22 mouse cellular contexts compared by ENCODE assay signal in genomic region chr13:46357037-46357436, GRCm38 (mm10).
A peak's percentile ranks its signal among the peaks of the same experiment; 100 is the strongest.
DNase-seq lines count a peak whose midpoint lies in the region; ATAC-seq and TF ChIP-seq lines count a peak whose summit lies in the region.
"Had no signal": no experiment of that assay in that cellular context is flagged by ENCODE, and none has a peak within 500 bp of the region (broad histone marks: within the 10 kb centered on the region; RNA-seq: fewer than 3 reads in every experiment).

No protein-coding gene starts in this region.

- peak; percentile 33; the same call in 1 of the 2 replicates for ATAC-seq in heart, postnatal 0 days (ENCODE audit: insufficient read depth, low read depth)
- ATAC-seq: forebrain, embryonic 13.5 days; forebrain, postnatal 0 days; intestine, embryonic 15.5 days had no signal

- no peak overlapping the region for H3K4me3 ChIP-seq in gastrocnemius, adult 2 months
- no peak overlapping the region for H3K4me3 ChIP-seq in heart, postnatal 0 days (ENCODE audit: low read depth, low read length)
- H3K4me3 ChIP-seq in heart, embryonic 10.5 days, result no peak overlapping the region
- no peak overlapping the region for H3K4me3 ChIP-seq in layer of hippocampus, adult 2 months
- H3K4me3 ChIP-seq: embryonic facial prominence, embryonic 10.5 days; forebrain, embryonic 13.5 days; heart, embryonic 15.5 days; hindbrain, embryonic 10.5 days; intestine, embryonic 15.5 days had no signal

- no peaks in the 10 kb centered on the region for H3K9me3 ChIP-seq in heart, postnatal 0 days (replicated peaks; ENCODE audit: control insufficient read depth, low read length)
- no peaks in the 10 kb centered on the region for H3K9me3 ChIP-seq in heart, embryonic 10.5 days
- H3K9me3 ChIP-seq: embryonic facial prominence, embryonic 10.5 days; forebrain, embryonic 13.5 days; G1E; heart, embryonic 15.5 days; hindbrain, embryonic 10.5 days; intestine, embryonic 15.5 days had no signal

- 79% methylated on average over 9 of the region's 9 CpGs for WGBS in heart, postnatal 0 days
- WGBS in heart, embryonic 10.5 days, result 85% methylated on average over 9 of the region's 9 CpGs

- H3K36me3 ChIP-seq in heart, postnatal 0 days (replicated peaks; ENCODE audit: control insufficient read depth, insufficient read depth, low read length), result no peaks in the 10 kb centered on the region
- no peaks in the 10 kb centered on the region for H3K36me3 ChIP-seq in heart, embryonic 10.5 days
- H3K36me3 ChIP-seq: embryonic facial prominence, embryonic 10.5 days; G1E; heart, embryonic 15.5 days; hindbrain, embryonic 10.5 days; intestine, embryonic 15.5 days had no signal

- H3K4me2 ChIP-seq in heart, postnatal 0 days (ENCODE audit: low read depth, low read length), result no peak overlapping the region
- H3K4me2 ChIP-seq: forebrain, embryonic 13.5 days; heart, embryonic 15.5 days; hindbrain, embryonic 14.5 days; intestine, embryonic 15.5 days had no signal

- intact Hi-C loops in gastrocnemius, adult 2 months (cut with DNase I), result loop anchor here (2.0 to 5.0 kb wide), 2 partner anchors 50 to 306 kb away; no protein-coding TSS in a partner anchor
- intact Hi-C loops in gastrocnemius, postnatal 36 days (cut with DNase I), result no loop called here

- no peak overlapping the region for H3K9ac ChIP-seq in heart, postnatal 0 days (replicated peaks; ENCODE audit: low read depth, low read length)
- H3K9ac ChIP-seq: forebrain, embryonic 13.5 days; forebrain, postnatal 0 days; heart, embryonic 15.5 days; hindbrain, embryonic 14.5 days; intestine, embryonic 15.5 days had no signal

- DNase-seq in gastrocnemius, adult 2 months, result peak; percentile 53
- no peak for DNase-seq in gastrocnemius, postnatal 36 days
- no peak for DNase-seq in heart, postnatal 0 days (ENCODE audit: low spot score)
- no peak for DNase-seq in heart, embryonic 10.5 days (ENCODE audit: low spot score)
- no peak for DNase-seq in layer of hippocampus, adult 2 months (ENCODE audit: low spot score in 2 of 2)
- DNase-seq in layer of hippocampus, postnatal 25 days (ENCODE audit: extremely low spot score in 1 of 2, low spot score in 1 of 2), result no peak
- no peak for DNase-seq in kidney, adult 11 months
- DNase-seq: adrenal gland, postnatal 10 days; cerebellum, adult 11 months; cerebellum, adult 9-11 months; cerebellum, postnatal 36 days; forebrain, postnatal 0 days; gastrocnemius, postnatal 14 days; kidney, adult 9 months had no signal

- no peaks in the 10 kb centered on the region for H3K27me3 ChIP-seq in heart, postnatal 0 days (ENCODE audit: control insufficient read depth, insufficient read depth, low read length)
- no peaks in the 10 kb centered on the region for H3K27me3 ChIP-seq in heart, embryonic 10.5 days (ENCODE audit: insufficient read depth, poor library complexity, severe bottlenecking)
- H3K27me3 ChIP-seq: forebrain, embryonic 13.5 days; heart, embryonic 15.5 days; intestine, embryonic 15.5 days had no signal

- H3K4me1 ChIP-seq in heart, postnatal 0 days (ENCODE audit: control insufficient read depth, insufficient read depth), result no peaks in the 10 kb centered on the region
- H3K4me1 ChIP-seq in heart, embryonic 10.5 days, result peaks cover 10% of the 10 kb centered on the region
- H3K4me1 ChIP-seq: intestine, embryonic 15.5 days had no signal

- no peak for TF ChIP-seq EP300 in heart, postnatal 0 days (IDR thresholded peaks at IDR 0.05; ENCODE audit: low read depth)

- H3K27ac ChIP-seq in gastrocnemius, adult 2 months, result no peak overlapping the region
- no peak overlapping the region for H3K27ac ChIP-seq in heart, postnatal 0 days (ENCODE audit: low read depth)
- no peak overlapping the region for H3K27ac ChIP-seq in heart, embryonic 10.5 days
- H3K27ac ChIP-seq in layer of hippocampus, adult 2 months, result no peak overlapping the region
- H3K27ac ChIP-seq: embryonic facial prominence, embryonic 10.5 days; forebrain, embryonic 13.5 days; heart, embryonic 15.5 days; hindbrain, embryonic 10.5 days; hindbrain, embryonic 14.5 days; intestine, embryonic 15.5 days; kidney, postnatal 0 days had no signal

- TF ChIP-seq CTCF in gastrocnemius, adult 2 months (IDR thresholded peaks at IDR 0.05), result peak; percentile 63
- TF ChIP-seq CTCF in heart, postnatal 0 days (IDR thresholded peaks at IDR 0.05; ENCODE audit: low read depth), result peak; percentile 45
- peak; percentile 49 for TF ChIP-seq CTCF in layer of hippocampus, adult 2 months (conservative IDR thresholded peaks at IDR 0.05)
